Mouse (Mus musculus) ovary, postnatal 36 days (tissue): Measurements from ENCODE around the gene Pgrmc2.

Experiments
- DNase-seq: peaks from one replicate; pipeline ENCODE4 v3.0.0; 2022; ENCODE audit warnings: low spot score, mixed read lengths

Gene Pgrmc2

GRCm38 (mm10) chr3:41070519-41070918 is 12.3 kb downstream of the Pgrmc2 start:
- no peak for DNase-seq

GRCm38 (mm10) chr3:41065320-41065719 is 17.5 kb downstream of the Pgrmc2 start:
- DNase-seq = no peak

GRCm38 (mm10) chr3:41062758-41063157 is 20.1 kb downstream of the Pgrmc2 start:
- DNase-seq = no peak

- DNase-seq = no peak
Observed at GRCm38 (mm10) chr3:41061831-41062565, 20.8 kb downstream of the Pgrmc2 start.

GRCm38 (mm10) chr3:41059249-41059648 is 23.6 kb downstream of the Pgrmc2 start:
- no peak for DNase-seq

- peak; percentile 18 for DNase-seq
Observed at GRCm38 (mm10) chr3:41058395-41058794, 24.5 kb downstream of the Pgrmc2 start.

- no peak for DNase-seq
Observed at GRCm38 (mm10) chr3:41053334-41053733, 29.5 kb downstream of the Pgrmc2 start.

- no peak for DNase-seq
Observed at GRCm38 (mm10) chr3:41047838-41048237, 35.0 kb downstream of the Pgrmc2 start.

GRCm38 (mm10) chr3:41043756-41044354 is 39.0 kb downstream of the Pgrmc2 start:
- DNase-seq = no peak

- DNase-seq = no peak
Observed at GRCm38 (mm10) chr3:41042195-41042938, 40.5 kb downstream of the Pgrmc2 start.

- no peak for DNase-seq
Observed at GRCm38 (mm10) chr3:41041241-41041640, 41.6 kb downstream of the Pgrmc2 start.

GRCm38 (mm10) chr3:41038297-41038916 is 44.4 kb downstream of the Pgrmc2 start:
- DNase-seq = no peak

- no peak for DNase-seq
Observed at GRCm38 (mm10) chr3:41031286-41032210, 51.3 kb downstream of the Pgrmc2 start.

- DNase-seq = no peak
Observed at GRCm38 (mm10) chr3:41030705-41031104, 52.1 kb downstream of the Pgrmc2 start.

GRCm38 (mm10) chr3:41021980-41022379 is 60.9 kb downstream of the Pgrmc2 start:
- DNase-seq = no peak

- no peak for DNase-seq
Observed at GRCm38 (mm10) chr3:41020687-41021086, 62.2 kb downstream of the Pgrmc2 start.

GRCm38 (mm10) chr3:41018022-41018608 is 64.7 kb downstream of the Pgrmc2 start:
- no peak for DNase-seq
